Mouse (Mus musculus) heart, embryonic 10.5 days (tissue): Measurements from ENCODE around the gene Susd6. TPM values are rescaled to one million over a fixed set of nuclear protein-coding genes. Genes with fewer than 3 reads are reported as not detected.

ENCODE experiments used
- DNase-seq: peaks from one replicate; pipeline ENCODE4 v3.0.0-alpha.2; 2017; ENCODE audit warnings: low spot score
- H3K27ac ChIP-seq: fragments of 300-500 bp; sonication (generic); 2 replicates; pipeline ENCODE4 v1.5.1; 2016; ENCODE audit warnings: mild to moderate bottlenecking
- H3K27me3 ChIP-seq: fragments of 300-500 bp; sonication (generic); 2 replicates; pipeline ENCODE4 v1.6.1; 2016; ENCODE audit warnings: mild to moderate bottlenecking; ENCODE audit not compliant: poor library complexity, insufficient read depth, severe bottlenecking
- H3K36me3 ChIP-seq: fragments of 300-500 bp; sonication (generic); 2 replicates; pipeline ENCODE4 v1.6.1; 2016; ENCODE audit warnings: mild to moderate bottlenecking, moderate library complexity
- H3K4me1 ChIP-seq: fragments of 300-500 bp; sonication (generic); 2 replicates; pipeline ENCODE4 v1.6.1; 2016; ENCODE audit warnings: mild to moderate bottlenecking
- H3K4me3 ChIP-seq: fragments of 300-500 bp; sonication (generic); 2 replicates; pipeline ENCODE4 v1.5.1; 2016; ENCODE audit warnings: mild to moderate bottlenecking, moderate library complexity
- H3K9me3 ChIP-seq: fragments of 300-500 bp; sonication (generic); 2 replicates; pipeline ENCODE4 v1.6.1; 2016; ENCODE audit warnings: mild to moderate bottlenecking, moderate library complexity
- WGBS: fragments of 180-500 bp; shearing (Covaris S2); methylation state at CpG from one replicate; pipeline ENCODE4 v1.1.7; 2016; 5-methylcytosine and 5-hydroxymethylcytosine counted together
- polyA plus RNA-seq: library from polyadenylated mRNA; unstranded; fragments of >200 nt; fragmentation: Nextera tagmentation; extraction: Ambion mirVana; gene quantifications from 2 replicates; pipeline ENCODE4 v1.2.1, GENCODE M21; 2016

Susd6 gene
- polyA plus RNA-seq, 1 experiment from 2014 or later = 14.9 TPM

DNA sequence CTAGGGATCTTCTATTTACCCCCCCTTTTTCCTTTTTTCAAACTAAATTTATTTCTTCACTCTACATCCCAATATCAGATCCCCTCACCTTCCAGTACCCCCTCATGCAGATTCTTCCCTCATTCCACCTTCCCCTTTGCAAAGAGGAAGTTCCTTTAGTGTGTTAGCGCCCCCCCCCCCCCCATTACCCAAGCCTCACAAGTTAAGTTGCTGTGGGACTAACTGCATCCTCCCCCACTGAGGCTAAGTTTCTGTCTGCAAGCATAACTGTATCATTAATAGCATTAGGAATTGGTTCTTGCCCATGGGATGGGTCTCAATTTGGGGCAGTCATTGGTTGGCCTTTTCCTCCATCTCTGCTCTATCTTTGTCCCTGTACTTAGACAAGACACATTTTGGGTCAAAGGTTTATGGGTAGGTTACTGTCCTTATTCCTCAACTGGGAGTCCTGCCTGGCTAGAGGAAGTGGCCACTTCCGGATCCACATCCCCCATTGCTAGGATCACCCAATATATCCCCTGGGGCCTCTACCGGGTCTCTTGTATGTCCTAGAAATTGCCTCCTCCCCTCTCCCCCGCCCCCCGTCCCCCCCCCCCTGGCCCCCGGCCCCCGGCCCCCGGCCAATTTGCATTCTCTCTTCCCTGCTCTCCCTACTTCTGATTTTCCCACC is 44.7 kb downstream of the Susd6 start:
- H3K4me3 ChIP-seq = no peak overlapping the region
- no peaks in the 10 kb centered on the region for H3K9me3 ChIP-seq
- DNase-seq = no peak
- H3K27ac ChIP-seq = no peak overlapping the region
- H3K4me1 ChIP-seq = peaks cover 11% of the 10 kb centered on the region
- 90% methylated on average over 3 of the region's 8 CpGs for WGBS
- H3K27me3 ChIP-seq = no peaks in the 10 kb centered on the region
- H3K36me3 ChIP-seq = no peaks in the 10 kb centered on the region

- H3K36me3 ChIP-seq = no peaks in the 10 kb centered on the region
- H3K27ac ChIP-seq = no peak overlapping the region
- no peaks in the 10 kb centered on the region for H3K9me3 ChIP-seq
- H3K27me3 ChIP-seq = no peaks in the 10 kb centered on the region
- 55% methylated on average over 3 of the region's 3 CpGs for WGBS
- peaks cover 8% of the 10 kb centered on the region for H3K4me1 ChIP-seq
- no peak overlapping the region for H3K4me3 ChIP-seq
- DNase-seq = no peak
Measured at GRCm38 (mm10) chr12:80837614-80838013, 47.3 kb downstream of the Susd6 start.

GRCm38 (mm10) chr12:80838271-80838670 is 48.0 kb downstream of the Susd6 start:
- Histone ChIP-seq H3K4me1 (peaks cover 8% of the 10 kb centered on the region), H3K27ac (no peak overlapping the region), H3K9me3 (no peaks in the 10 kb centered on the region), H3K4me3 (no peak overlapping the region), H3K36me3 (no peaks in the 10 kb centered on the region), H3K27me3 (no peaks in the 10 kb centered on the region)
- no peak for DNase-seq

- Histone ChIP-seq H3K4me3 (no peak overlapping the region), H3K9me3 (no peaks in the 10 kb centered on the region), H3K36me3 (no peaks in the 10 kb centered on the region), H3K4me1 (peaks cover 8% of the 10 kb centered on the region), H3K27ac (no peak overlapping the region), H3K27me3 (no peaks in the 10 kb centered on the region)
- WGBS = 72% methylated on average over 2 of the region's 2 CpGs
- no peak for DNase-seq
Measured at GRCm38 (mm10) chr12:80838787-80839186, 48.5 kb downstream of the Susd6 start.

GRCm38 (mm10) chr12:80839631-80840030 is 49.3 kb downstream of the Susd6 start:
- whole genome bisulfite sequencing = 63% methylated on average over 2 of the region's 2 CpGs
- H3K27me3 ChIP-seq = no peaks in the 10 kb centered on the region
- H3K36me3 ChIP-seq = no peaks in the 10 kb centered on the region
- no peaks in the 10 kb centered on the region for H3K9me3 ChIP-seq
- H3K4me3 ChIP-seq = no peak overlapping the region
- H3K4me1 ChIP-seq = peaks cover 13% of the 10 kb centered on the region
- no peak for DNase-seq
- H3K27ac ChIP-seq = no peak overlapping the region

DNA sequence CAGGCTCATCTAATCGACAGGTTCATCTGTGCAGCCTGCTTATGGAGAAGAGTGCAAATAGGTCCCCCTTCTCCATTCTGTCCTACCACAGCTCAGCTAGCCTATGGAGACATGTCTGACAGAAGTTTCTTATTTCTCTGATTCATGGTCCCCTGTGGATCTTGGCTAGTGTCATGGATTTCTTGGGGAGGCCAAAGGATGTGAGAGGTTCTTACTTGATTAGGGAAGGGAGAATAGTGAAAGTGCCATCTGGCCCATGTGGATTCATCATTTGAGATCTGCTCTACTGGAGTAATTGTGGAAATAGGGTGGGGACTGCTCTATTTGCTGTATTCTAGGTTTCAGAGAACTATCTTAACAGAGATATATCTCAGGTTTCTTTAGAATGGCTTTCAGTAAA is 51.3 kb downstream of the Susd6 start:
- Histone ChIP-seq H3K27ac (no peak overlapping the region), H3K9me3 (no peaks in the 10 kb centered on the region), H3K4me1 (peaks cover 26% of the 10 kb centered on the region), H3K27me3 (no peaks in the 10 kb centered on the region), H3K36me3 (no peaks in the 10 kb centered on the region), H3K4me3 (no peak overlapping the region)
- WGBS = 89% methylated on average over 1 of the region's 1 CpGs
- no peak for DNase-seq

- no peak for DNase-seq
- WGBS = 97% methylated on average over 1 of the region's 1 CpGs
Measured at GRCm38 (mm10) chr12:80842609-80843008, 52.3 kb downstream of the Susd6 start.

GRCm38 (mm10) chr12:80843236-80843635 is 52.9 kb downstream of the Susd6 start:
- Histone ChIP-seq H3K4me1 (peaks cover 37% of the 10 kb centered on the region), H3K27me3 (no peaks in the 10 kb centered on the region), H3K27ac (0 out of 2 replicates have a peak overlapping the region, but pooled peaks have one; percentile 6), H3K36me3 (no peaks in the 10 kb centered on the region), H3K9me3 (no peaks in the 10 kb centered on the region), H3K4me3 (no peak overlapping the region)
- no peak for DNase-seq
- WGBS = 78% methylated on average over 2 of the region's 2 CpGs

More at GRCm38 (mm10) chr12:80842609-80843008, 52.3 kb downstream of the Susd6 start:
- no peak overlapping the region for H3K27ac ChIP-seq
- H3K9me3 ChIP-seq = no peaks in the 10 kb centered on the region
- no peaks in the 10 kb centered on the region for H3K27me3 ChIP-seq
- peaks cover 36% of the 10 kb centered on the region for H3K4me1 ChIP-seq
- no peaks in the 10 kb centered on the region for H3K36me3 ChIP-seq
- H3K4me3 ChIP-seq = no peak overlapping the region

DNA sequence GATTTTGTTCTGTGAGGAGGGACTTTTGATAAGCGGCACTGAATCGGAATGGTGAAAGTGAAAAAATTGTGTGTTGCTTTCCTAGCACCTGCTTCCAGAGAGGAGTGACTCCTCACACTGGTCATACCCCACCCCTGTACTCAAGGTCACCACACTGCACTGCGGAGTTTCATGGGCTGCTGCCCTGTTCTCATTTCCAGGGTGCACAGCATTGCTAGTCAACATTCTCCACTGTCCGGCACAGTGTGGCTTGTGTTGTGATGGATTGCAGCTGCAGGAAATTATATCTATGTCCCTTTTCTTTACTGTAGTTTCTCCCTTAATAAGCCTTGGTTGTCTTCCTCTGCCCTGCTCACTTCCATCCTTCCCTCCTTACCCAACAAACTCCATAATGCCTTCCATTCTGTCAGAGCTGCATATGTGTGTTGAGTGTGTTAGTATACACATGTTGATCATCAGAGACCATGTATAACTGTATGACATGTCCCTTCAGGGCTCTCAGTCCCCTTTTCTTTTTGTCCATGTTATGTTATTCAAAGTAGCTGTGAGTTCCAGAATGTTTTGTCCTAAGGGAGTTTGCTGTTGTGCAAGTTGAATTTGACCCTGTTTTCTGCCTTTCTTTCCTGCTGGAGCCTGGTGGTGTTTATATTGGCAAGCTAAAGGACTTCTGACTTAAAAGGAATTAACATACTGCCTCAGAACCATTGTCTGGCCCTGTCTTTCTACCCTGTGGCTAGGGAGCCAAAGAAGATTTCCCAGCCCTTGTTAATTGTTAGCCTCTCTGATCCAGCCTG is 53.5 kb downstream of the Susd6 start:
- 74% methylated on average over 4 of the region's 4 CpGs for WGBS
- H3K27ac ChIP-seq = no peak overlapping the region

DNA sequence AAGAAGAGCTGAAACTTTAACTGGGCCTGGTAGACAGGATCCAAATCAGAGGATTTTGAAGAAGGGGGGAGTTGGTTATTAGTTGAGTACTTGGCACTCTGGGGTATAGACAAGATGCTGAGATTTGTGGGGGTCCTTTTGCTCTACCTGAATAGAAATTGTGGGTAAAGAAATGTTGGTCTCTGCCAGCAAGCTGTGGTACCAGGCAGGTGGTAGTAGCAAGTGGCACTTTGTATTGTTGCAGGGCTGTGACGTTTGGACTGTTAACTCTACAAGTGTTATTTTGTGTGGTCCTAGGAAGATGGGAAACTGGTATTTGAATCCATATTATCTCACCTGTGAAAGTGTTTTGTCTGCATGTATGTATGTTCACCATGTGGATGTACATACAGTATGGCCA is 55.6 kb downstream of the Susd6 start:
- WGBS = 89% methylated on average over 1 of the region's 1 CpGs
- no peak for DNase-seq
- no peak overlapping the region for H3K4me3 ChIP-seq
- H3K27me3 ChIP-seq = no peaks in the 10 kb centered on the region
- peaks cover 37% of the 10 kb centered on the region for H3K4me1 ChIP-seq
- no peaks in the 10 kb centered on the region for H3K9me3 ChIP-seq
- no peaks in the 10 kb centered on the region for H3K36me3 ChIP-seq
- no peak overlapping the region for H3K27ac ChIP-seq

More for the DNA sequence above, 53.5 kb downstream of the Susd6 start:
- H3K27me3 ChIP-seq = no peaks in the 10 kb centered on the region
- H3K9me3 ChIP-seq = no peaks in the 10 kb centered on the region
- H3K36me3 ChIP-seq = no peaks in the 10 kb centered on the region
- no peak for DNase-seq
- peaks cover 37% of the 10 kb centered on the region for H3K4me1 ChIP-seq
- no peak overlapping the region for H3K4me3 ChIP-seq

DNA sequence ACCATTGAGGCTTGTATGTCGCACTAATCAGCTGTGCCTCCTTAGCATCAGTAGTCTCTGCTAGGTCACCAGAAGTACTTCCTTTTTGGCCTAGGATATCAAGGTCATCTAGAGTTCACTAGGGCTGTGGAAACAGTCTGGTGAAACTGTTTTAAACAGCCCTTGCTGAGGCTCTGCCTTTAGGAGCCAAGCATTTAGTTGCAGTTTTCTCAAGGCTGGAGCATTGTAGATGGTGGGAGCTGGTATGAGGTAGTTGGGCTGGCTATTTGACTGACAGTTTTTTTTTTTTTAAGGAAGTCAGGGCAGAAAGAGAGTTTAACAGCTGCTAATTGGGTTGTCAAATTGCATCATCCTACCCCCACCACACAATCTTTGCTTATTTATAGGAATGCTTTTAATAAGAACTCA is 56.6 kb downstream of the Susd6 start:
- DNase-seq = no peak
- Histone ChIP-seq H3K4me3 (no peak overlapping the region), H3K4me1 (peaks cover 37% of the 10 kb centered on the region), H3K9me3 (no peaks in the 10 kb centered on the region), H3K27ac (no peak overlapping the region), H3K27me3 (no peaks in the 10 kb centered on the region), H3K36me3 (no peaks in the 10 kb centered on the region)
- 31% methylated on average over 1 of the region's 1 CpGs for WGBS

- Histone ChIP-seq H3K36me3 (no peaks in the 10 kb centered on the region), H3K9me3 (no peaks in the 10 kb centered on the region), H3K27ac (no peak overlapping the region), H3K4me3 (no peak overlapping the region), H3K27me3 (no peaks in the 10 kb centered on the region), H3K4me1 (peaks cover 27% of the 10 kb centered on the region)
- 83% methylated on average over 1 of the region's 1 CpGs for WGBS
- DNase-seq = no peak
Measured at GRCm38 (mm10) chr12:80852001-80852400, 61.7 kb downstream of the Susd6 start.

DNA sequence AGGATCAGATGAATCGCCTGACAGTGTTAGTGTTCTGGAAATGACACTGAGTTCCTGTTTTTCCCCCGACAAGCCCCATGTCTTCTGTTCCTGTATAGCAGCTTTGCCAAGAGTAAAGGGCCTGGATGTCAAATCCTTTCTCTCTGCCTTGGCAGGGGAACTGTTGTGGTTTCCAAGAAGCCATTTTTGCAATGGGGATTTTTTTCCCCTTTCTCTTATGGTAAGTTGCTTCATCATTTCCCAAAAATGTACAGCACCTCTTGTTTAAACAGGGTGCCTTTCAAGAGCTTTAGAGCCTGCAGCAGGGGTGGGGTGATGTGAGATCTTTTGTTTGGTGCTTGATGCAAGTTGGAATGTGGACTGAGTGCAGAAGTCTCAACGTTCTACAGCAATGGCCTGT is 63.4 kb downstream of the Susd6 start:
- H3K4me3 ChIP-seq = no peak overlapping the region
- no peak for DNase-seq
- no peaks in the 10 kb centered on the region for H3K27me3 ChIP-seq
- peaks cover 19% of the 10 kb centered on the region for H3K4me1 ChIP-seq
- 71% methylated on average over 3 of the region's 3 CpGs for WGBS
- H3K36me3 ChIP-seq = no peaks in the 10 kb centered on the region
- H3K9me3 ChIP-seq = no peaks in the 10 kb centered on the region
- H3K27ac ChIP-seq = no peak overlapping the region
